Mouse (Mus musculus) CH12.LX (cell line): Measurements from ENCODE around the gene Pdhb. TPM values are rescaled to one million over a fixed set of nuclear protein-coding genes. Genes with fewer than 3 reads are reported as not detected.

Experiments
- DNase-seq: peaks from one replicate; pipeline ENCODE4 v3.0.0-alpha.2; 2013; ENCODE audit errors: extremely low read depth
- H3K27ac ChIP-seq: 2 replicates; pipeline ENCODE4 v1.5.1; 2012; ENCODE audit warnings: low read depth, mild to moderate bottlenecking, control low read depth, moderate library complexity; ENCODE audit not compliant: insufficient read depth
- H3K27me3 ChIP-seq: replicated peaks from 2 replicates; pipeline ENCODE3; 2012; ENCODE audit warnings: inconsistent platforms
- H3K36me3 ChIP-seq, 2 experiments: replicated peaks in 1 of 2; 2 replicates each; pipeline versions ENCODE3 to v1.6.1; 2012; ENCODE audit warnings: inconsistent platforms in 1 of 2, low read length in 1 of 2, mild to moderate bottlenecking in 1 of 2, mixed read lengths in 1 of 2, moderate library complexity in 1 of 2; ENCODE audit not compliant: control insufficient read depth in 1 of 2, insufficient read depth in 1 of 2
- H3K4me1 ChIP-seq, 2 experiments: 2 replicates each; pipeline ENCODE4 v1.6.1; 2012; ENCODE audit warnings: inconsistent platforms in 1 of 2, moderate library complexity in 1 of 2; ENCODE audit not compliant: insufficient read depth in 2 of 2, control insufficient read depth in 1 of 2
- H3K4me2 ChIP-seq: 2 replicates; pipeline ENCODE4 v1.6.1; 2012; ENCODE audit warnings: low read depth, mild to moderate bottlenecking, control low read depth; ENCODE audit not compliant: poor library complexity, insufficient read depth, severe bottlenecking
- H3K4me3 ChIP-seq, 3 experiments: fragments of 150-350 bp in 1 of 3; sonication (generic) in 1 of 3; replicated peaks in 1 of 3; 2 replicates each; pipeline versions ENCODE3 to v1.5.1; 2011 to 2012; ENCODE audit warnings: low read depth in 2 of 3, low read length in 2 of 3, mild to moderate bottlenecking in 2 of 3, moderate library complexity in 2 of 3, control low read depth in 1 of 3, improper control_type of control experiment in 1 of 3, inconsistent platforms in 1 of 3, mixed read lengths in 1 of 3; ENCODE audit not compliant: poor library complexity in 1 of 3
- H3K79me2 ChIP-seq: replicated peaks from 2 replicates; pipeline ENCODE4 v1.6.1; 2012; ENCODE audit warnings: mild to moderate bottlenecking, moderate library complexity; ENCODE audit not compliant: control insufficient read depth, poor library complexity, insufficient read depth, severe bottlenecking; ENCODE audit errors: extremely low read depth
- H3K9ac ChIP-seq: 2 replicates; pipeline ENCODE4 v1.6.1; 2012; ENCODE audit warnings: low read depth, mild to moderate bottlenecking, control low read depth, moderate library complexity; ENCODE audit not compliant: insufficient read depth
- H3K9me3 ChIP-seq: replicated peaks from 2 replicates; pipeline ENCODE3; 2012; ENCODE audit warnings: low read length, inconsistent platforms, mixed read lengths
- BHLHE40 ChIP-seq: IDR thresholded peaks from 2 replicates; pipeline ENCODE4 v1.6.1; 2011; ENCODE audit warnings: mild to moderate bottlenecking, low read depth, low read length, improper control_type of control experiment
- CHD2 ChIP-seq: IDR thresholded peaks from 2 replicates; pipeline ENCODE4 v1.6.1; 2011; ENCODE audit warnings: low read length, improper control_type of control experiment
- ELF1 ChIP-seq: IDR thresholded peaks from 2 replicates; pipeline ENCODE4 v1.6.1; 2014; ENCODE audit warnings: low read depth, mild to moderate bottlenecking, inconsistent platforms, low read length, improper control_type of control experiment
- HCFC1 ChIP-seq: IDR thresholded peaks from 2 replicates; pipeline ENCODE4 v1.6.1; 2012; ENCODE audit warnings: low read depth, mild to moderate bottlenecking, inconsistent platforms, low read length, improper control_type of control experiment
- MXI1 ChIP-seq: IDR thresholded peaks from 2 replicates; pipeline ENCODE4 v1.6.1; 2011; ENCODE audit warnings: mild to moderate bottlenecking, low read depth, low read length, improper control_type of control experiment
- MYC ChIP-seq: IDR thresholded peaks from 2 replicates; pipeline ENCODE4 v1.6.1; 2011; ENCODE audit warnings: low read depth, mild to moderate bottlenecking, improper control_type of control experiment, low read length
- NELFE ChIP-seq: IDR thresholded peaks from 2 replicates; pipeline ENCODE4 v1.6.1; 2011; ENCODE audit warnings: low read depth, low read length, improper control_type of control experiment
- NRF1 ChIP-seq: IDR thresholded peaks from 2 replicates; pipeline ENCODE4 v1.6.1; 2014; ENCODE audit warnings: low read depth, mild to moderate bottlenecking, inconsistent platforms, low read length, improper control_type of control experiment, moderate library complexity
- POLR2AphosphoS2 ChIP-seq: IDR thresholded peaks from 2 replicates; pipeline ENCODE4 v1.6.1; 2011; ENCODE audit warnings: low read depth, low read length, improper control_type of control experiment
- RAD21 ChIP-seq: IDR thresholded peaks from 2 replicates; pipeline ENCODE4 v1.6.1; 2011; ENCODE audit warnings: low read depth, mild to moderate bottlenecking, low read length, improper control_type of control experiment, moderate library complexity
- SMC3 ChIP-seq: IDR thresholded peaks from 2 replicates; pipeline ENCODE4 v1.6.1; 2011; ENCODE audit warnings: low read depth, low read length, improper control_type of control experiment
- TCF12 ChIP-seq: IDR thresholded peaks from 2 replicates; pipeline ENCODE4 v1.6.1; 2014; ENCODE audit warnings: low read depth, mild to moderate bottlenecking, inconsistent platforms, low read length, improper control_type of control experiment
- UBTF ChIP-seq: IDR thresholded peaks from 2 replicates; pipeline ENCODE4 v1.6.1; 2012; ENCODE audit warnings: low read depth, mild to moderate bottlenecking, inconsistent platforms, low read length, improper control_type of control experiment, moderate library complexity
- USF1 ChIP-seq: IDR thresholded peaks from 2 replicates; pipeline ENCODE4 v1.6.1; 2014; ENCODE audit warnings: low read depth, mild to moderate bottlenecking, inconsistent platforms, low read length, improper control_type of control experiment
- dilution Hi-C: fragments of 300-500 bp; cut with MboI; formaldehyde crosslinking; loops from 2 replicates; pipeline ENCODE4 v1.14.3; 2020; ENCODE audit warnings: low sequenced_read_pairs; ENCODE audit not compliant: extremely low pct_unique_long_range_greater_than_20kb, extremely low pct_ligation_motif_present
- in situ Hi-C: fragments of 300-500 bp; cut with MboI; formaldehyde crosslinking; loops from 3 replicates; pipeline ENCODE4 v1.14.3; 2019; ENCODE audit warnings: low sequenced_read_pairs, low pct_ligation_motif_present, low pct_unique_long_range_greater_than_20kb, mixed read lengths
- polyA plus RNA-seq: library from polyadenylated mRNA; unstranded; fragments of >175 nt; gene quantifications from 2 replicates; pipeline ENCODE4 v1.2.1, GENCODE M21; 2012; ENCODE audit warnings: low read depth; ENCODE audit not compliant: insufficient read length
- total RNA-seq, 2 experiments: library from RNA; depleted of rRNA; stranded (reverse); fragments of 300-350 nt in 1 of 2; fragments of >200 nt in 1 of 2; gene quantifications; 2 replicates each; pipeline ENCODE4 v1.2.3; 2012 to 2014

The Pdhb gene
- total and polyA plus RNA-seq, 3 experiments: 100 to 205 (median 122) TPM

- no peak overlapping the region for H3K4me2 ChIP-seq
- no peak for DNase-seq
- dilution Hi-C loops (no loop called here), in situ Hi-C loops (no loop called here)
- peaks cover 7% of the 10 kb centered on the region for H3K27me3 ChIP-seq
- H3K79me2 ChIP-seq: no peaks in the 10 kb centered on the region
- H3K4me1 ChIP-seq: peaks cover 4 to 21% of the 10 kb centered on the region in 2 experiments
- no peak overlapping the region for H3K9ac ChIP-seq
- no peak for TF ChIP-seq RAD21
- no peak for TF ChIP-seq ELF1
- no peak for TF ChIP-seq NELFE
- no peak for TF ChIP-seq NRF1
- no peak for TF ChIP-seq HCFC1
- no peak for TF ChIP-seq CHD2
- no peak for TF ChIP-seq USF1
- TF ChIP-seq MYC: no peak
- no peak for TF ChIP-seq SMC3
- no peak for TF ChIP-seq TCF12
- no peak for TF ChIP-seq UBTF
- H3K4me3 ChIP-seq: no peak overlapping the region
- no peaks in the 10 kb centered on the region for H3K36me3 ChIP-seq
- H3K27ac ChIP-seq: no peak overlapping the region
- no peaks in the 10 kb centered on the region for H3K9me3 ChIP-seq
Measured at GRCm38 (mm10) chr14:8215208-8215778, 42.5 kb upstream of the Pdhb start.

GRCm38 (mm10) chr14:8214299-8215207, 41.7 kb upstream of the Pdhb start:
- dilution Hi-C loops (no loop called here), in situ Hi-C loops (no loop called here)
- DNase-seq: no peak
- H3K9me3 ChIP-seq: no peaks in the 10 kb centered on the region
- H3K79me2 ChIP-seq: no peaks in the 10 kb centered on the region
- H3K4me3 ChIP-seq: peak overlapping the region; percentile 59 to 69 (median 66)
- no peaks in the 10 kb centered on the region for H3K36me3 ChIP-seq
- H3K4me1 ChIP-seq: peaks cover 4 to 18% of the 10 kb centered on the region in 2 experiments
- H3K4me2 ChIP-seq: peak overlapping the region; percentile 63
- TF ChIP-seq MXI1 (no peak), POLR2AphosphoS2 (no peak), BHLHE40 (peak; percentile 78)
- H3K27me3 ChIP-seq: peaks cover 7% of the 10 kb centered on the region
- H3K27ac ChIP-seq: no peak overlapping the region
- H3K9ac ChIP-seq: peak overlapping the region; percentile 70
